Mouse (Mus musculus) forebrain, embryonic 11.5 days (tissue): ENCODE data around the gene Ryk. TPM values are rescaled to one million over a fixed set of nuclear protein-coding genes. Genes with fewer than 3 reads are reported as not detected.
A peak's percentile ranks its signal among the peaks of the same experiment; 100 is the strongest.

Source experiments
- ATAC-seq: fragments of 200-750 bp; cut with Nextera tagmentation; replicated peaks from 2 replicates; pipeline ENCODE4 v1.8.0; 2017; ENCODE audit warnings: moderate TSS enrichment; ENCODE audit not compliant: low FRiP score
- DNase-seq: peaks from one replicate; pipeline ENCODE4 v3.0.0-alpha.2; 2017; ENCODE audit warnings: low spot score
- H3K27ac ChIP-seq: fragments of 300-500 bp; sonication (generic); 2 replicates; pipeline ENCODE4 v1.5.1; 2014; ENCODE audit warnings: low read depth, low read length
- H3K27me3 ChIP-seq: fragments of 300-500 bp; sonication (generic); 2 replicates; pipeline ENCODE4 v1.6.1; 2014; ENCODE audit warnings: mild to moderate bottlenecking, low read length, mixed read lengths; ENCODE audit not compliant: control insufficient read depth, insufficient read depth
- H3K36me3 ChIP-seq: fragments of 300-500 bp; sonication (generic); 2 replicates; pipeline ENCODE4 v1.6.1; 2014; ENCODE audit warnings: mild to moderate bottlenecking, low read length, moderate library complexity, mixed read lengths; ENCODE audit not compliant: control insufficient read depth, insufficient read depth
- H3K4me1 ChIP-seq: fragments of 300-500 bp; sonication (generic); replicated peaks from 2 replicates; pipeline ENCODE4 v1.6.1; 2014; ENCODE audit warnings: low read length, mixed read lengths; ENCODE audit not compliant: control insufficient read depth, insufficient read depth
- H3K4me2 ChIP-seq: fragments of 300-500 bp; sonication (generic); 2 replicates; pipeline ENCODE4 v1.6.1; 2014; ENCODE audit warnings: low read depth, mild to moderate bottlenecking, low read length, moderate library complexity, mixed read lengths; ENCODE audit not compliant: severe bottlenecking
- H3K4me3 ChIP-seq: fragments of 300-500 bp; sonication (generic); 2 replicates; pipeline ENCODE4 v1.5.1; 2014; ENCODE audit warnings: low read depth, low read length
- H3K9ac ChIP-seq: fragments of 300-500 bp; sonication (generic); 2 replicates; pipeline ENCODE4 v1.6.1; 2014; ENCODE audit warnings: low read length
- H3K9me3 ChIP-seq: fragments of 300-500 bp; sonication (generic); 2 replicates; pipeline ENCODE4 v1.6.1; 2016; ENCODE audit warnings: low read length, mixed read lengths; ENCODE audit not compliant: control insufficient read depth
- WGBS: fragments of 180-500 bp; shearing (Covaris S2); extraction: QIAGEN DNeasy Blood & Tissue Kit; methylation state at CpG from one replicate; pipeline ENCODE4 v1.1.7; 2014; 5-methylcytosine and 5-hydroxymethylcytosine counted together
- polyA plus RNA-seq: library from polyadenylated mRNA; unstranded; fragments of >200 nt; fragmentation: Nextera tagmentation; extraction: Ambion mirVana; gene quantifications from 2 replicates; pipeline ENCODE4 v1.2.1, GENCODE M21; 2014

Ryk gene
- polyA plus RNA-seq, 1 experiment from 2014 or later = 26.3 TPM

GRCm38 (mm10) chr9:102818228-102818627 lies 16.5 kb upstream of the Ryk start:
- H3K4me1 ChIP-seq = no peaks in the 10 kb centered on the region
- H3K4me3 ChIP-seq = no peak overlapping the region
- no peaks in the 10 kb centered on the region for H3K27me3 ChIP-seq
- no peak overlapping the region for H3K27ac ChIP-seq
- H3K36me3 ChIP-seq = no peaks in the 10 kb centered on the region
- no peaks in the 10 kb centered on the region for H3K9me3 ChIP-seq
- DNase-seq = no peak
- H3K9ac ChIP-seq = no peak overlapping the region
- no peak for ATAC-seq
- no peak overlapping the region for H3K4me2 ChIP-seq

- ATAC-seq (no peak), DNase-seq (no peak)
- H3K27me3 ChIP-seq = no peaks in the 10 kb centered on the region
- H3K4me1 ChIP-seq = no peaks in the 10 kb centered on the region
- H3K9ac ChIP-seq = no peak overlapping the region
- no peaks in the 10 kb centered on the region for H3K36me3 ChIP-seq
- no peaks in the 10 kb centered on the region for H3K9me3 ChIP-seq
- H3K27ac ChIP-seq = no peak overlapping the region
- no peak overlapping the region for H3K4me2 ChIP-seq
- WGBS = 87% methylated on average over 7 of the region's 7 CpGs
- H3K4me3 ChIP-seq = no peak overlapping the region
These were observed 6.1 kb upstream of the Ryk start for GRCm38 (mm10) chr9:102828604-102829003.

- Histone ChIP-seq H3K9me3 (no peaks in the 10 kb centered on the region), H3K36me3 (no peaks in the 10 kb centered on the region), H3K4me1 (peaks cover 4% of the 10 kb centered on the region), H3K4me2 (no peak overlapping the region), H3K27ac (no peak overlapping the region), H3K4me3 (no peak overlapping the region), H3K27me3 (no peaks in the 10 kb centered on the region), H3K9ac (no peak overlapping the region)
- DNase-seq = no peak
- ATAC-seq = no peak
- WGBS = 93% methylated on average over 4 of the region's 4 CpGs
These were observed 3.2 kb upstream of the Ryk start for GRCm38 (mm10) chr9:102831541-102831940.

GRCm38 (mm10) chr9:102834414-102834741 lies 339 bp upstream of the Ryk start:
- DNase-seq = no peak
- H3K9me3 ChIP-seq = no peaks in the 10 kb centered on the region
- H3K9ac ChIP-seq = peak overlapping the region; percentile 95
- peak; percentile 51 for ATAC-seq
- no peak overlapping the region for H3K27ac ChIP-seq
- H3K36me3 ChIP-seq = no peaks in the 10 kb centered on the region
- peak overlapping the region; percentile 76; the same call in 1 of the 2 replicates for H3K4me2 ChIP-seq
- peaks cover 6% of the 10 kb centered on the region for H3K4me1 ChIP-seq
- H3K4me3 ChIP-seq = peak overlapping the region; percentile 91
- no peaks in the 10 kb centered on the region for H3K27me3 ChIP-seq
- 9% methylated on average over 10 of the region's 10 CpGs for WGBS

GRCm38 (mm10) chr9:102836279-102836678 lies 1.6 kb downstream of the Ryk start:
- 55% methylated on average over 9 of the region's 9 CpGs for whole genome bisulfite sequencing
- Histone ChIP-seq H3K27ac (no peak overlapping the region), H3K27me3 (no peaks in the 10 kb centered on the region), H3K9me3 (no peaks in the 10 kb centered on the region), H3K4me2 (peak overlapping the region; percentile 76), H3K4me3 (peak overlapping the region; percentile 91), H3K4me1 (peaks cover 15% of the 10 kb centered on the region), H3K9ac (no peak overlapping the region), H3K36me3 (no peaks in the 10 kb centered on the region)
- ATAC-seq (no peak), DNase-seq (no peak)

GRCm38 (mm10) chr9:102840792-102841778 lies 6.4 kb downstream of the Ryk start:
- DNase-seq = no peak
- Histone ChIP-seq H3K4me3 (no peak overlapping the region), H3K27ac (no peak overlapping the region), H3K27me3 (no peaks in the 10 kb centered on the region), H3K4me2 (no peak overlapping the region), H3K36me3 (no peaks in the 10 kb centered on the region), H3K9ac (peak overlapping the region; percentile 12; the same call in 1 of the 2 replicates), H3K9me3 (no peaks in the 10 kb centered on the region), H3K4me1 (peaks cover 14% of the 10 kb centered on the region)
- WGBS = 39% methylated on average over 16 of the region's 16 CpGs
- no peak for ATAC-seq

GRCm38 (mm10) chr9:102841832-102842231 lies 7.1 kb downstream of the Ryk start:
- no peak overlapping the region for H3K4me2 ChIP-seq

GRCm38 (mm10) chr9:102842498-102842897 lies 7.8 kb downstream of the Ryk start:
- H3K27me3 ChIP-seq = no peaks in the 10 kb centered on the region
- H3K36me3 ChIP-seq = no peaks in the 10 kb centered on the region
- no peaks in the 10 kb centered on the region for H3K9me3 ChIP-seq
- WGBS = 59% methylated on average over 8 of the region's 8 CpGs
- no peak overlapping the region for H3K27ac ChIP-seq
- no peak overlapping the region for H3K4me3 ChIP-seq
- peaks cover 10% of the 10 kb centered on the region; the same call in 1 of the 2 replicates for H3K4me1 ChIP-seq
- no peak overlapping the region for H3K9ac ChIP-seq
- H3K4me2 ChIP-seq = no peak overlapping the region
- DNase-seq = no peak
- ATAC-seq = no peak

More at GRCm38 (mm10) chr9:102841832-102842231, 7.1 kb downstream of the Ryk start:
- no peak overlapping the region; the same call in 1 of the 2 replicates for H3K9ac ChIP-seq
- no peak overlapping the region for H3K27ac ChIP-seq
- no peak for DNase-seq
- WGBS = 32% methylated on average over 1 of the region's 1 CpGs
- H3K27me3 ChIP-seq = no peaks in the 10 kb centered on the region
- H3K4me3 ChIP-seq = no peak overlapping the region
- peaks cover 10% of the 10 kb centered on the region; the same call in 1 of the 2 replicates for H3K4me1 ChIP-seq
- H3K9me3 ChIP-seq = no peaks in the 10 kb centered on the region
- ATAC-seq = no peak
- no peaks in the 10 kb centered on the region for H3K36me3 ChIP-seq
